Mouse (Mus musculus) liver, embryonic 14.5 days (tissue): ENCODE measurements around the gene Gdf5. TPM values are rescaled to one million over a fixed set of nuclear protein-coding genes. Genes with fewer than 3 reads are reported as not detected.
A peak's percentile ranks its signal among the peaks of the same experiment; 100 is the strongest.

Source experiments
- ATAC-seq: fragments of 200-750 bp; cut with Nextera tagmentation; 2 replicates; pipeline ENCODE4 v1.8.0; 2017; ENCODE audit warnings: moderate number of reproducible peaks, mild to moderate bottlenecking, moderate library complexity; ENCODE audit not compliant: insufficient read depth
- DNase-seq, 3 experiments: peaks; one replicate each; pipeline ENCODE4 v3.0.0-alpha.2; 2012 to 2013; ENCODE audit warnings: low read depth in 3 of 3, low spot score in 3 of 3
- H3K27ac ChIP-seq: fragments of 300-500 bp; sonication (generic); 2 replicates; pipeline ENCODE4 v1.5.1; 2014; ENCODE audit warnings: moderate library complexity, mild to moderate bottlenecking, control low read depth, inconsistent platforms
- H3K27me3 ChIP-seq: fragments of 300-500 bp; sonication (generic); 2 replicates; pipeline ENCODE4 v1.6.1; 2014; ENCODE audit warnings: mild to moderate bottlenecking, low read length, moderate library complexity; ENCODE audit not compliant: control insufficient read depth, insufficient read depth
- H3K36me3 ChIP-seq: fragments of 300-500 bp; sonication (generic); replicated peaks from 2 replicates; pipeline ENCODE4 v1.6.1; 2014; ENCODE audit warnings: low read depth; ENCODE audit not compliant: control insufficient read depth, insufficient read depth
- H3K4me1 ChIP-seq, 2 experiments: fragments of 200-500 bp in 1 of 2; fragments of 300-500 bp in 1 of 2; sonication (generic) in 1 of 2; replicated peaks; 2 replicates each; pipeline ENCODE4 v1.6.1; 2012 to 2014; ENCODE audit warnings: antibody characterized with exemption in 1 of 2, inconsistent platforms in 1 of 2, low read length in 1 of 2; ENCODE audit not compliant: control insufficient read depth in 2 of 2, insufficient read depth in 2 of 2
- H3K4me2 ChIP-seq: fragments of 300-500 bp; sonication (generic); 2 replicates; pipeline ENCODE4 v1.6.1; 2014; ENCODE audit warnings: low read depth, mild to moderate bottlenecking, control low read depth, moderate library complexity
- H3K4me3 ChIP-seq, 2 experiments: fragments of 200-500 bp in 1 of 2; fragments of 300-500 bp in 1 of 2; sonication (generic) in 1 of 2; 2 replicates each; pipeline ENCODE4 v1.5.1; 2012 to 2014; ENCODE audit warnings: low read depth in 2 of 2, low read length in 2 of 2, mild to moderate bottlenecking in 2 of 2, control low read depth in 1 of 2, inconsistent platforms in 1 of 2, moderate library complexity in 1 of 2; ENCODE audit not compliant: insufficient read depth in 1 of 2
- H3K9ac ChIP-seq: fragments of 300-500 bp; sonication (generic); replicated peaks from 2 replicates; pipeline ENCODE4 v1.6.1; 2014; ENCODE audit warnings: mild to moderate bottlenecking, control low read depth, moderate library complexity
- H3K9me3 ChIP-seq: fragments of 300-500 bp; sonication (generic); 2 replicates; pipeline ENCODE4 v1.6.1; 2016; ENCODE audit warnings: low read length, mixed read lengths; ENCODE audit not compliant: control insufficient read depth
- CTCF ChIP-seq: IDR thresholded peaks from 2 replicates; pipeline ENCODE4 v1.5.1; 2016; ENCODE audit warnings: antibody characterized with exemption, low read depth, control low read depth
- EP300 ChIP-seq: IDR thresholded peaks from 2 replicates; pipeline ENCODE4 v1.6.1; 2016; ENCODE audit warnings: antibody characterized with exemption, low read depth
- WGBS: fragments of 180-500 bp; shearing (Covaris S2); extraction: QIAGEN DNeasy Blood & Tissue Kit; methylation state at CpG from one replicate; pipeline ENCODE4 v1.1.7; 2014; ENCODE audit not compliant: insufficient replicate concordance; 5-methylcytosine and 5-hydroxymethylcytosine counted together
- polyA plus RNA-seq, 2 experiments: library from polyadenylated mRNA; depleted of rRNA in 1 of 2; stranded (reverse) in 1 of 2; unstranded in 1 of 2; fragments of >200 nt; fragmentation: Nextera tagmentation in 1 of 2; extraction: Ambion mirVana in 1 of 2; gene quantifications; 2 replicates each; pipeline versions ENCODE4 v1.2.1 to v1.2.3; 2012 to 2014

Gene Gdf5
- polyA plus RNA-seq, 2 experiments, result 0.09 TPM; not detected in 1

GRCm38 (mm10) chr2:155947390-155948002, 2.3 kb upstream of the Gdf5 start:
- Histone ChIP-seq H3K36me3 (no peaks in the 10 kb centered on the region), H3K4me1 (peaks cover 7 to 21% of the 10 kb centered on the region in 2 experiments; a peak in 3 of 4 replicates), H3K9ac (0 out of 2 replicates have a peak overlapping the region, but pooled peaks have one; percentile 4), H3K27me3 (no peaks in the 10 kb centered on the region), H3K27ac (peak overlapping the region; percentile 4; the same call in 1 of the 2 replicates), H3K4me2 (peak overlapping the region; percentile 40), H3K9me3 (no peaks in the 10 kb centered on the region), H3K4me3 (no peak overlapping the region)
- peak; percentile 40 to 68 (median 58) for DNase-seq
- no peak for TF ChIP-seq CTCF
- TF ChIP-seq EP300, result peak; percentile 56
- 44% methylated on average over 5 of the region's 5 CpGs for WGBS
- ATAC-seq, result peak; percentile 74

- H3K27ac ChIP-seq, result no peak overlapping the region
- WGBS, result 53% methylated on average over 4 of the region's 4 CpGs
These were observed 1.3 kb upstream of the Gdf5 start for GRCm38 (mm10) chr2:155946499-155946898.

GRCm38 (mm10) chr2:155946069-155946468, 902 bp upstream of the Gdf5 start:
- peak; percentile 19; the same call in 1 of the 2 replicates for ATAC-seq
- no peaks in the 10 kb centered on the region for H3K36me3 ChIP-seq
- H3K4me3 ChIP-seq, result no peak overlapping the region
- 1% methylated on average over 7 of the region's 7 CpGs for WGBS
- H3K9me3 ChIP-seq, result no peaks in the 10 kb centered on the region
- peaks cover 7 to 19% of the 10 kb centered on the region in 2 experiments; a peak in 3 of 4 replicates for H3K4me1 ChIP-seq
- H3K27me3 ChIP-seq, result no peaks in the 10 kb centered on the region
- peak; percentile 53 to 61 (median 54) for DNase-seq
- no peak overlapping the region for H3K9ac ChIP-seq
- TF ChIP-seq CTCF, result peak; percentile 90
- TF ChIP-seq EP300, result no peak
- no peak overlapping the region for H3K4me2 ChIP-seq
- no peak overlapping the region for H3K27ac ChIP-seq

More at GRCm38 (mm10) chr2:155946499-155946898, 1.3 kb upstream of the Gdf5 start:
- ATAC-seq, result peak; percentile 10; the same call in 1 of the 2 replicates
- Histone ChIP-seq H3K27me3 (no peaks in the 10 kb centered on the region), H3K4me2 (no peak overlapping the region), H3K4me3 (no peak overlapping the region), H3K9ac (no peak overlapping the region), H3K9me3 (no peaks in the 10 kb centered on the region), H3K36me3 (no peaks in the 10 kb centered on the region), H3K4me1 (peaks cover 7 to 20% of the 10 kb centered on the region in 2 experiments; a peak in 3 of 4 replicates)
- TF ChIP-seq CTCF (no peak), EP300 (no peak)
- DNase-seq, result no peak

GRCm38 (mm10) chr2:155945580-155945979, 413 bp upstream of the Gdf5 start:
- ATAC-seq (no peak), DNase-seq (no peak)
- no peak for TF ChIP-seq EP300
- no peak for TF ChIP-seq CTCF
- no peak overlapping the region for H3K9ac ChIP-seq
- no peak overlapping the region for H3K27ac ChIP-seq
- no peak overlapping the region for H3K4me3 ChIP-seq
- no peaks in the 10 kb centered on the region for H3K36me3 ChIP-seq
- no peaks in the 10 kb centered on the region for H3K27me3 ChIP-seq
- H3K4me2 ChIP-seq, result no peak overlapping the region
- 76% methylated on average over 5 of the region's 5 CpGs for WGBS
- H3K4me1 ChIP-seq, result peaks cover 7 to 19% of the 10 kb centered on the region in 2 experiments; a peak in 3 of 4 replicates
- no peaks in the 10 kb centered on the region for H3K9me3 ChIP-seq

- DNase-seq (no peak), ATAC-seq (no peak)
- TF ChIP-seq CTCF (no peak), EP300 (no peak)
- no peaks in the 10 kb centered on the region for H3K27me3 ChIP-seq
- H3K36me3 ChIP-seq, result no peaks in the 10 kb centered on the region
- H3K4me1 ChIP-seq, result peaks cover 7 to 19% of the 10 kb centered on the region in 2 experiments; a peak in 3 of 4 replicates
- H3K9me3 ChIP-seq, result no peaks in the 10 kb centered on the region
- H3K9ac ChIP-seq, result no peak overlapping the region
- no peak overlapping the region for H3K4me3 ChIP-seq
- 76% methylated on average over 4 of the region's 4 CpGs for WGBS
- no peak overlapping the region for H3K27ac ChIP-seq
- no peak overlapping the region for H3K4me2 ChIP-seq
These were observed 482 bp downstream of the Gdf5 start for GRCm38 (mm10) chr2:155944685-155945084.
